Mouse (Mus musculus): ENCODE results near the gene Zfp991. TPM values are rescaled to one million over a fixed set of nuclear protein-coding genes. Genes with fewer than 3 reads are reported as not detected.

Gene Zfp991
- polyA plus RNA-seq, 1 experiment from 2014 or later: 1.9 TPM

Other genes starting within 250 kb of the Zfp991 start
- not detected in 2 replicates for gene Gm21411, start 222.4 kb upstream of the Zfp991 start, polyA plus RNA-seq (2015; fragmentation: Nextera tagmentation; extraction: Ambion mirVana)
- gene Zfp989, start 160.1 kb upstream of the Zfp991 start, polyA plus RNA-seq (2015; fragmentation: Nextera tagmentation; extraction: Ambion mirVana): not detected in 2 replicates
- not detected in 2 replicates for gene Rex2, start 110.2 kb upstream of the Zfp991 start, polyA plus RNA-seq (2015; fragmentation: Nextera tagmentation; extraction: Ambion mirVana)
- not detected in 2 replicates for gene Zfp988, start 173.6 kb downstream of the Zfp991 start, polyA plus RNA-seq (2015; fragmentation: Nextera tagmentation; extraction: Ambion mirVana)
- gene Zfp978, start 229.3 kb downstream of the Zfp991 start, polyA plus RNA-seq (2015; fragmentation: Nextera tagmentation; extraction: Ambion mirVana): 0.17 TPM in 1 of 2 replicates, not detected in the other